7 mouse cellular contexts compared by ENCODE assay signal in the genomic region with DNA sequence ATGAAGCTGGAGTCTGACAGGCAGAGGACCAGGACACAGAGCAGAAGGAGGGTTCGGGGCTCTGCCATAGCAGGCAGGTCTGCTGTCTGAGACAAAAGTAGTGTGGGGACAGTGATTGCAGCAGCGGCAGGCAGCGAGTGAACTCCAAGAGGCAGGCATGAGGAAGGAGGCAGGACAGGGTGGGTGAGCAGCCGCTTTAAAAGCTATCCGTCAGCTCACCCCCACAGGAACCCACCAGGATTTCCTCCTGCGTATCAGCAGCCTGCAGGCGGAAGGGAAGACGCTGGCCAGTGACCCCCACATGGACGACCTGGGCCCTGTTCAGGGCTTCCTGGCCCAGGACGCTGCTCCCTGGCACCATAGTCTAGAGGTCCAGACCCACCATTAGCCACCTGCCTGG. TPM values are rescaled to one million over a fixed set of nuclear protein-coding genes. Genes with fewer than 3 reads are reported as not detected.
DNase-seq lines count a peak whose midpoint lies in the region; ATAC-seq lines count a peak whose summit lies in the region.

Stab1 (minus strand) TSS at position 217 of the 400 bp plus-strand sequence.

- no peak within 1 kb of the TSS; the same call in 1 of the 2 replicates for H3K4me2 ChIP-seq in forebrain, embryonic 12.5 days

- DNase-seq in adrenal gland, postnatal 4 days (ENCODE audit: low spot score in 2 of 2): no peak
- DNase-seq in layer of hippocampus, postnatal 25 days (ENCODE audit: extremely low spot score in 1 of 2, low spot score in 1 of 2): no peak
- DNase-seq in lung, postnatal 14 days: peak; percentile 59
- DNase-seq in thymus, adult 18-20 months: no peak
- no peak for DNase-seq in right cerebral cortex, postnatal 25 days

- H3K36me3 ChIP-seq in forebrain, embryonic 12.5 days (replicated peaks): peaks cover 32% of the 10 kb centered on the region

- H3K9me3 ChIP-seq in forebrain, embryonic 12.5 days: no peaks in the 10 kb centered on the region

- no peak for ATAC-seq in forebrain, embryonic 12.5 days (ENCODE audit: low FRiP score)
- peak; percentile 66 to 78 for ATAC-seq in hematopoietic stem cell, adult 5-6 weeks (replicated peaks in 1 of 2; ENCODE audit: insufficient read depth in 1 of 2, low FRiP score in 2 of 2, low TSS enrichment in 1 of 2, low read depth in 1 of 2, poor library complexity in 2 of 2, severe bottlenecking in 2 of 2)

- 64% methylated on average over 10 of the region's 10 CpGs for WGBS in forebrain, embryonic 12.5 days

- H3K27ac ChIP-seq in forebrain, embryonic 12.5 days: peak within 1 kb of the TSS; percentile 14; the same call in 1 of the 2 replicates

- H3K4me1 ChIP-seq in forebrain, embryonic 12.5 days: 0 out of 2 replicates have a peak, but pooled peaks cover 2% of the 10 kb centered on the region

- H3K4me3 ChIP-seq in forebrain, embryonic 12.5 days (replicated peaks): no peak within 1 kb of the TSS

- H3K9ac ChIP-seq in forebrain, embryonic 12.5 days: peak within 1 kb of the TSS; percentile 9; the same call in 1 of the 2 replicates

- H3K27me3 ChIP-seq in forebrain, embryonic 12.5 days: no peaks in the 10 kb centered on the region

RNA-seq across cellular contexts. Expression of gene Stab1, which starts in this region (rescaled TPM):
- total RNA-seq in adrenal gland, postnatal 4 days (2021): 100 to 1,000 TPM in 1 of 2 experiments, 10 to 100 TPM in 1; 94.1 to 101 TPM
- 23.1 and 26.1 TPM in 2 replicates for polyA plus RNA-seq in forebrain, embryonic 12.5 days (2016; fragmentation: Nextera tagmentation; extraction: Ambion mirVana)
- 0.25 TPM in 1 of 2 replicates, not detected in the other for total RNA-seq in hematopoietic stem cell, adult 5-6 weeks (2017)
- 10 to 100 TPM; 13.9 to 17.5 TPM for total RNA-seq in layer of hippocampus, postnatal 25 days (2021)

Comparison
In these comparisons a context has a peak if more than half of its experiments do, and no peak if none do; other contexts are left out.
1. RNA of gene Stab1 (total RNA-seq): 94.1 to 101 TPM in adrenal gland, postnatal 4 days and 13.9 to 17.5 TPM in layer of hippocampus, postnatal 25 days; 0.25 TPM in hematopoietic stem cell, adult 5-6 weeks; every median in the first group is over 10 times any median in the second.
2. RNA of gene Stab1 (total RNA-seq): 94.1 to 101 TPM in adrenal gland, postnatal 4 days; 13.9 to 17.5 TPM in layer of hippocampus, postnatal 25 days; every median in the first group is over 4 times any median in the second.
3. Peak in ATAC-seq in hematopoietic stem cell, adult 5-6 weeks; RNA of the gene not detected or under 1 TPM.